Mouse (Mus musculus): Measurements from ENCODE around the gene Ccnl1. TPM values are rescaled to one million over a fixed set of nuclear protein-coding genes. Genes with fewer than 3 reads are reported as not detected.

Gene Ccnl1
- polyA plus RNA-seq (2012; rRNA removed) = 41.0 and 41.4 TPM in 2 replicates

- DNase-seq (ENCODE audit: low read depth) = no peak
Measured at GRCm38 (mm10) chr3:65958102-65958839, at the start of gene Ccnl1. Gene Ccnl1, minus strand, starts transcription at chr3:65958249.

GRCm38 (mm10) chr3:66004989-66005388, 46.9 kb upstream of the Ccnl1 start:
- no peak for DNase-seq (ENCODE audit: low read depth)

- DNase-seq (ENCODE audit: low read depth) = no peak
Measured at GRCm38 (mm10) chr3:66004220-66004951, 46.3 kb upstream of the Ccnl1 start.

- no peak for DNase-seq (ENCODE audit: low read depth)
Measured at GRCm38 (mm10) chr3:66000400-66000799, 42.4 kb upstream of the Ccnl1 start.

- DNase-seq (ENCODE audit: low read depth) = peak; percentile 89
Measured at GRCm38 (mm10) chr3:65997360-65998008, 39.4 kb upstream of the Ccnl1 start.

- DNase-seq (ENCODE audit: low read depth) = no peak
Measured at GRCm38 (mm10) chr3:65992395-65993340, 34.6 kb upstream of the Ccnl1 start.

- no peak for DNase-seq (ENCODE audit: low read depth)
Measured at GRCm38 (mm10) chr3:65990957-65991646, 33.1 kb upstream of the Ccnl1 start.

- DNase-seq (ENCODE audit: low read depth) = no peak
Measured at GRCm38 (mm10) chr3:65990524-65990923, 32.5 kb upstream of the Ccnl1 start.

- no peak for DNase-seq (ENCODE audit: low read depth)
Measured at GRCm38 (mm10) chr3:65988711-65989495, 30.9 kb upstream of the Ccnl1 start.

GRCm38 (mm10) chr3:65976296-65976695, 18.2 kb upstream of the Ccnl1 start:
- no peak for DNase-seq (ENCODE audit: low read depth)

- DNase-seq (ENCODE audit: low read depth) = no peak
Measured at GRCm38 (mm10) chr3:65975317-65975716, 17.3 kb upstream of the Ccnl1 start.

GRCm38 (mm10) chr3:65974232-65975058, 16.4 kb upstream of the Ccnl1 start:
- no peak for DNase-seq (ENCODE audit: low read depth)

- no peak for DNase-seq (ENCODE audit: low read depth)
Measured at GRCm38 (mm10) chr3:65973501-65974231, 15.6 kb upstream of the Ccnl1 start.

GRCm38 (mm10) chr3:65969196-65969595, 11.1 kb upstream of the Ccnl1 start:
- DNase-seq (ENCODE audit: low read depth) = no peak

- DNase-seq (ENCODE audit: low read depth) = no peak
Measured at GRCm38 (mm10) chr3:65966360-65966759, 8.3 kb upstream of the Ccnl1 start.

- DNase-seq (ENCODE audit: low read depth) = no peak
Measured at GRCm38 (mm10) chr3:65962270-65962930, 4.4 kb upstream of the Ccnl1 start.

GRCm38 (mm10) chr3:65960291-65960945, 2.4 kb upstream of the Ccnl1 start:
- DNase-seq (ENCODE audit: low read depth) = no peak
